Mouse (Mus musculus) erythroblast, embryonic 14.5 days (primary cell): ENCODE data around the gene Lmod3.

Experiments used
- GATA1 ChIP-seq: IDR thresholded peaks from 2 replicates; pipeline ENCODE4 v1.6.1; 2012; ENCODE audit warnings: low read length, inconsistent platforms, mixed read lengths
- TAL1 ChIP-seq: IDR thresholded peaks from 3 replicates; pipeline ENCODE4 v1.6.1; 2012; ENCODE audit warnings: low read length, inconsistent platforms, mixed read lengths

- TF ChIP-seq GATA1 (no peak), TAL1 (no peak)
These were observed 35.7 kb upstream of the Lmod3 start for GRCm38 (mm10) chr6:97288047-97288855.
